Mouse (Mus musculus) thymus, adult 2 months (tissue): ENCODE results near the gene Tbx5.

Experiments used
- CTCF ChIP-seq: fragments of 200-500 bp; IDR thresholded peaks from 2 replicates; pipeline ENCODE4 v1.5.1; 2012; ENCODE audit warnings: mild to moderate bottlenecking, control low read depth, low read length, moderate library complexity, borderline replicate concordance; ENCODE audit not compliant: control insufficient read depth, poor library complexity, insufficient read depth; ENCODE audit errors: extremely low read depth
- POLR2A ChIP-seq: fragments of 200-500 bp; IDR thresholded peaks from 2 replicates; pipeline ENCODE4 v1.6.1; 2012; ENCODE audit warnings: mild to moderate bottlenecking, low read length, control low read depth, moderate library complexity; ENCODE audit not compliant: control insufficient read depth, poor library complexity, insufficient read depth; ENCODE audit errors: extremely low read depth

- TF ChIP-seq POLR2A (no peak), CTCF (no peak)
Measured at GRCm38 (mm10) chr5:119827341-119827740, 5.1 kb upstream of the Tbx5 start.
